9 mouse cellular contexts compared by ENCODE assay signal in genomic region chr3:65110190-65110589, GRCm38 (mm10). TPM values are rescaled to one million over a fixed set of nuclear protein-coding genes. Genes with fewer than 3 reads are reported as not detected.
DNase-seq lines count a peak whose midpoint lies in the region; ATAC-seq lines count a peak whose summit lies in the region.
"Had no signal": no experiment of that assay in that cellular context is flagged by ENCODE, and none has a peak within 500 bp of the region (broad histone marks: within the 10 kb centered on the region; RNA-seq: fewer than 3 reads in every experiment).

No protein-coding gene starts in this region.

- H3K4me2 ChIP-seq in heart, embryonic 16.5 days (ENCODE audit: low read depth, low read length): peak overlapping the region; percentile 65
- H3K4me2 ChIP-seq in embryonic facial prominence, embryonic 13.5 days: peak overlapping the region; percentile 92
- H3K4me2 ChIP-seq in hindbrain, embryonic 12.5 days (replicated peaks): peak overlapping the region; percentile 84
- H3K4me2 ChIP-seq in midbrain, embryonic 15.5 days: peak overlapping the region; percentile 97

- intact Hi-C loops in left cerebral cortex, postnatal 4 days (cut with DNase I): loop anchor here (10.0 kb wide), 1 partner anchor 245 kb away; no protein-coding TSS in a partner anchor

- no peak overlapping the region for H3K9ac ChIP-seq in heart, embryonic 16.5 days (ENCODE audit: low read length)
- no peak overlapping the region for H3K9ac ChIP-seq in embryonic facial prominence, embryonic 13.5 days
- no peak overlapping the region for H3K9ac ChIP-seq in hindbrain, embryonic 12.5 days
- H3K9ac ChIP-seq in midbrain, embryonic 15.5 days: 0 out of 2 replicates have a peak overlapping the region, but pooled peaks have one; percentile 54

- 78% methylated on average over 9 of the region's 9 CpGs for WGBS in heart, embryonic 16.5 days
- 66% methylated on average over 9 of the region's 9 CpGs for WGBS in embryonic facial prominence, embryonic 13.5 days
- WGBS in hindbrain, embryonic 12.5 days: 70% methylated on average over 9 of the region's 9 CpGs
- WGBS in midbrain, embryonic 15.5 days: 69% methylated on average over 9 of the region's 9 CpGs

- H3K27ac ChIP-seq in heart, embryonic 16.5 days (ENCODE audit: low read length): no peak overlapping the region
- no peak overlapping the region for H3K27ac ChIP-seq in embryonic facial prominence, embryonic 13.5 days
- no peak overlapping the region for H3K27ac ChIP-seq in hindbrain, embryonic 12.5 days
- H3K27ac ChIP-seq in midbrain, embryonic 15.5 days: no peak overlapping the region

- ATAC-seq in heart, embryonic 16.5 days (replicated peaks; ENCODE audit: extremely low read depth, insufficient read depth, low FRiP score): no peak
- ATAC-seq in embryonic facial prominence, embryonic 13.5 days (ENCODE audit: insufficient number of reproducible peaks, insufficient read depth, low FRiP score, low TSS enrichment, low read depth): no peak
- no peak for ATAC-seq in hindbrain, embryonic 12.5 days (ENCODE audit: low FRiP score)
- no peak for ATAC-seq in midbrain, embryonic 15.5 days (replicated peaks)
- ATAC-seq in granulocyte monocyte progenitor cell, adult 5-6 weeks (replicated peaks; ENCODE audit: poor library complexity, severe bottlenecking): no peak

- peak overlapping the region; percentile 50; the same call in 1 of the 2 replicates for H3K4me3 ChIP-seq in heart, embryonic 16.5 days (ENCODE audit: low read length)
- peak overlapping the region; percentile 48 for H3K4me3 ChIP-seq in embryonic facial prominence, embryonic 13.5 days
- H3K4me3 ChIP-seq in hindbrain, embryonic 12.5 days: 0 out of 2 replicates have a peak overlapping the region, but pooled peaks have one; percentile 49
- H3K4me3 ChIP-seq in midbrain, embryonic 15.5 days: peak overlapping the region; percentile 50

- no peaks in the 10 kb centered on the region for H3K36me3 ChIP-seq in heart, embryonic 16.5 days (ENCODE audit: control insufficient read depth, insufficient read depth)
- no peaks in the 10 kb centered on the region for H3K36me3 ChIP-seq in embryonic facial prominence, embryonic 13.5 days
- no peaks in the 10 kb centered on the region for H3K36me3 ChIP-seq in hindbrain, embryonic 12.5 days
- H3K36me3 ChIP-seq in midbrain, embryonic 15.5 days (replicated peaks): no peaks in the 10 kb centered on the region

- H3K27me3 ChIP-seq in heart, embryonic 16.5 days (ENCODE audit: control insufficient read depth, insufficient read depth, low read length): peaks cover 13% of the 10 kb centered on the region
- H3K27me3 ChIP-seq in embryonic facial prominence, embryonic 13.5 days: peaks cover 34% of the 10 kb centered on the region
- H3K27me3 ChIP-seq in hindbrain, embryonic 12.5 days: 0 out of 2 replicates have a peak, but pooled peaks cover 14% of the 10 kb centered on the region
- no peaks in the 10 kb centered on the region for H3K27me3 ChIP-seq in midbrain, embryonic 15.5 days (replicated peaks)

- DNase-seq in heart, postnatal 4 days: no peak
- no peak for DNase-seq in left cerebral cortex, postnatal 4 days
- no peak for DNase-seq in cerebellum, postnatal 4 days (ENCODE audit: low spot score in 2 of 2)
- DNase-seq: layer of hippocampus, postnatal 36 days had no signal

- no peaks in the 10 kb centered on the region for H3K9me3 ChIP-seq in heart, embryonic 16.5 days (replicated peaks; ENCODE audit: control insufficient read depth, low read length)
- no peaks in the 10 kb centered on the region for H3K9me3 ChIP-seq in embryonic facial prominence, embryonic 13.5 days
- H3K9me3 ChIP-seq in hindbrain, embryonic 12.5 days (replicated peaks): no peaks in the 10 kb centered on the region
- no peaks in the 10 kb centered on the region for H3K9me3 ChIP-seq in midbrain, embryonic 15.5 days

- H3K4me1 ChIP-seq in heart, embryonic 16.5 days (ENCODE audit: control insufficient read depth, insufficient read depth, low read length): peaks cover 11% of the 10 kb centered on the region
- peaks cover 18% of the 10 kb centered on the region for H3K4me1 ChIP-seq in embryonic facial prominence, embryonic 13.5 days
- H3K4me1 ChIP-seq in hindbrain, embryonic 12.5 days: peaks cover 6% of the 10 kb centered on the region; the same call in 1 of the 2 replicates
- peaks cover 17% of the 10 kb centered on the region for H3K4me1 ChIP-seq in midbrain, embryonic 15.5 days

RNA-seq across cellular contexts. Expression of gene Kcnab1, which starts 1.0 kb away (rescaled TPM):
- polyA plus RNA-seq in heart, embryonic 16.5 days (2015; fragmentation: Nextera tagmentation; extraction: Ambion mirVana): 1.6 and 1.7 TPM in 2 replicates
- 1 to 10 TPM; 2.3 to 3.6 TPM for total RNA-seq in heart, postnatal 4 days (2021)
- 2.6 and 3.0 TPM in 2 replicates for polyA plus RNA-seq in embryonic facial prominence, embryonic 13.5 days (2015; fragmentation: Nextera tagmentation; extraction: Ambion mirVana)
- polyA plus RNA-seq in hindbrain, embryonic 12.5 days (2016; fragmentation: Nextera tagmentation; extraction: Ambion mirVana): 6.3 and 6.7 TPM in 2 replicates
- 5.7 and 6.1 TPM in 2 replicates for polyA plus RNA-seq in midbrain, embryonic 15.5 days (2015; fragmentation: Nextera tagmentation; extraction: Ambion mirVana)
- 10 to 100 TPM; 25.8 to 29.1 TPM for total RNA-seq in left cerebral cortex, postnatal 4 days (2021)
- total RNA-seq in granulocyte monocyte progenitor cell, adult 5-6 weeks (2014; fragmentation: Nextera tagmentation): 0.38 TPM in 1 of 2 replicates, not detected in the other
- total RNA-seq in granulocyte monocyte progenitor cell, adult 5-6 weeks (2017): 0.21 and 0.22 TPM in 2 replicates
